Mouse (Mus musculus): Measurements from ENCODE around the gene Mad1l1. TPM values are rescaled to one million over a fixed set of nuclear protein-coding genes. Genes with fewer than 3 reads are reported as not detected.
"Not testable (repeated sequence)": the region's sequence is repeated elsewhere in the genome, so short reads cannot be mapped to it uniquely, and the experiment has no call there.

Gene Mad1l1
- polyA plus RNA-seq, 1 experiment from 2014 or later = 57.9 TPM

- WGBS = 78% methylated on average over 8 of the region's 8 CpGs
- DNase-seq (ENCODE audit: low spot score) = no peak
- H3K27ac ChIP-seq (replicated peaks) = no peak overlapping the region
- no peak overlapping the region for H3K4me3 ChIP-seq
- peaks cover 22% of the 10 kb centered on the region for H3K4me1 ChIP-seq
- peaks cover 75% of the 10 kb centered on the region for H3K27me3 ChIP-seq (ENCODE audit: low read depth, poor library complexity, severe bottlenecking)
- H3K9me3 ChIP-seq (replicated peaks) = no peaks in the 10 kb centered on the region
- 0 out of 2 replicates have a peak, but pooled peaks cover 7% of the 10 kb centered on the region for H3K36me3 ChIP-seq
Observed at GRCm38 (mm10) chr5:140006861-140007260, 314.5 kb downstream of the Mad1l1 start.

GRCm38 (mm10) chr5:140002541-140002940, 318.8 kb downstream of the Mad1l1 start:
- Histone ChIP-seq H3K4me1 (peaks cover 3% of the 10 kb centered on the region), H3K36me3 (0 out of 2 replicates have a peak, but pooled peaks cover 3% of the 10 kb centered on the region), H3K9me3 (replicated peaks) (no peaks in the 10 kb centered on the region), H3K27ac (replicated peaks) (no peak overlapping the region), H3K27me3 (ENCODE audit: low read depth, poor library complexity, severe bottlenecking) (peaks cover 34% of the 10 kb centered on the region), H3K4me3 (no peak overlapping the region)
- no peak for DNase-seq (ENCODE audit: low spot score)
- 64% methylated on average over 3 of the region's 3 CpGs for WGBS

GRCm38 (mm10) chr5:139998916-139999315, 322.4 kb downstream of the Mad1l1 start:
- Histone ChIP-seq H3K27me3 (ENCODE audit: low read depth, poor library complexity, severe bottlenecking) (no peaks in the 10 kb centered on the region), H3K4me3 (no peak overlapping the region), H3K9me3 (replicated peaks) (no peaks in the 10 kb centered on the region), H3K4me1 (0 out of 2 replicates have a peak, but pooled peaks cover 3% of the 10 kb centered on the region), H3K36me3 (no peaks in the 10 kb centered on the region), H3K27ac (replicated peaks) (no peak overlapping the region)
- DNase-seq (ENCODE audit: low spot score) = no peak
- WGBS = 36% methylated on average over 6 of the region's 6 CpGs

- H3K4me1 ChIP-seq; H3K27me3 ChIP-seq (ENCODE audit: low read depth, poor library complexity, severe bottlenecking): not testable (repeated sequence)
- WGBS = 84% methylated on average over 12 of the region's 12 CpGs
Observed at GRCm38 (mm10) chr5:139998321-139998720, 323.0 kb downstream of the Mad1l1 start.

GRCm38 (mm10) chr5:139991531-139991930, 329.8 kb downstream of the Mad1l1 start:
- Histone ChIP-seq H3K4me1 (0 out of 2 replicates have a peak, but pooled peaks cover 3% of the 10 kb centered on the region), H3K9me3 (replicated peaks) (peaks cover 27% of the 10 kb centered on the region), H3K27me3 (ENCODE audit: low read depth, poor library complexity, severe bottlenecking) (no peaks in the 10 kb centered on the region), H3K4me3 (no peak overlapping the region), H3K36me3 (no peaks in the 10 kb centered on the region), H3K27ac (replicated peaks) (no peak overlapping the region)
- no peak for DNase-seq (ENCODE audit: low spot score)
- 86% methylated on average over 3 of the region's 3 CpGs for WGBS

More at GRCm38 (mm10) chr5:139998321-139998720, 323.0 kb downstream of the Mad1l1 start:
- H3K36me3 ChIP-seq; H3K4me3 ChIP-seq; H3K9me3 ChIP-seq (replicated peaks); H3K27ac ChIP-seq (replicated peaks); DNase-seq (ENCODE audit: low spot score): not testable (repeated sequence)

GRCm38 (mm10) chr5:139985073-139985746, 336.1 kb downstream of the Mad1l1 start:
- no peaks in the 10 kb centered on the region for H3K27me3 ChIP-seq (ENCODE audit: low read depth, poor library complexity, severe bottlenecking)
- no peak overlapping the region for H3K27ac ChIP-seq (replicated peaks)
- peaks cover 15% of the 10 kb centered on the region; the same call in 1 of the 2 replicates for H3K9me3 ChIP-seq (replicated peaks)
- 55% methylated on average over 18 of the region's 18 CpGs for WGBS
- H3K36me3 ChIP-seq = no peaks in the 10 kb centered on the region
- H3K4me3 ChIP-seq = no peak overlapping the region
- H3K4me1 ChIP-seq = no peaks in the 10 kb centered on the region
- DNase-seq (ENCODE audit: low spot score) = no peak

- Histone ChIP-seq H3K4me1 (peaks cover 17% of the 10 kb centered on the region), H3K9me3 (replicated peaks) (0 out of 2 replicates have a peak, but pooled peaks cover 3% of the 10 kb centered on the region), H3K36me3 (no peaks in the 10 kb centered on the region), H3K27me3 (ENCODE audit: low read depth, poor library complexity, severe bottlenecking) (no peaks in the 10 kb centered on the region; the same call in 1 of the 2 replicates), H3K4me3 (no peak overlapping the region), H3K27ac (replicated peaks) (no peak overlapping the region)
- no peak for DNase-seq (ENCODE audit: low spot score)
- 97% methylated on average over 1 of the region's 1 CpGs for WGBS
Observed at GRCm38 (mm10) chr5:139981976-139982375, 339.4 kb downstream of the Mad1l1 start.

GRCm38 (mm10) chr5:139979371-139979770, 342.0 kb downstream of the Mad1l1 start:
- H3K27me3 ChIP-seq (ENCODE audit: low read depth, poor library complexity, severe bottlenecking) = peaks cover 3% of the 10 kb centered on the region; the same call in 1 of the 2 replicates

GRCm38 (mm10) chr5:139978525-139979276, 342.7 kb downstream of the Mad1l1 start:
- H3K27me3 ChIP-seq (ENCODE audit: low read depth, poor library complexity, severe bottlenecking) = peaks cover 6% of the 10 kb centered on the region; the same call in 1 of the 2 replicates
- peaks cover 17% of the 10 kb centered on the region for H3K4me1 ChIP-seq
- H3K27ac ChIP-seq (replicated peaks) = no peak overlapping the region
- no peaks in the 10 kb centered on the region for H3K9me3 ChIP-seq (replicated peaks)
- DNase-seq (ENCODE audit: low spot score) = no peak
- 10% methylated on average over 13 of the region's 13 CpGs for WGBS
- no peak overlapping the region for H3K4me3 ChIP-seq
- no peaks in the 10 kb centered on the region for H3K36me3 ChIP-seq

More at GRCm38 (mm10) chr5:139979371-139979770, 342.0 kb downstream of the Mad1l1 start:
- Histone ChIP-seq H3K27ac (replicated peaks) (no peak overlapping the region), H3K36me3 (no peaks in the 10 kb centered on the region), H3K4me1 (peaks cover 17% of the 10 kb centered on the region), H3K9me3 (replicated peaks) (no peaks in the 10 kb centered on the region), H3K4me3 (no peak overlapping the region)
- WGBS = 83% methylated on average over 9 of the region's 9 CpGs
- no peak for DNase-seq (ENCODE audit: low spot score)

- H3K9me3 ChIP-seq (replicated peaks) = no peaks in the 10 kb centered on the region
- H3K4me3 ChIP-seq = no peak overlapping the region
- WGBS = 42% methylated on average over 8 of the region's 8 CpGs
- H3K4me1 ChIP-seq = peaks cover 21% of the 10 kb centered on the region
- H3K27me3 ChIP-seq (ENCODE audit: low read depth, poor library complexity, severe bottlenecking) = peaks cover 18% of the 10 kb centered on the region
- H3K36me3 ChIP-seq = no peaks in the 10 kb centered on the region
- H3K27ac ChIP-seq (replicated peaks) = no peak overlapping the region
- DNase-seq (ENCODE audit: low spot score) = no peak
Observed at GRCm38 (mm10) chr5:139977476-139977875, 343.9 kb downstream of the Mad1l1 start.

GRCm38 (mm10) chr5:139976584-139976983, 344.8 kb downstream of the Mad1l1 start:
- Histone ChIP-seq H3K27ac (replicated peaks) (no peak overlapping the region), H3K4me3 (no peak overlapping the region), H3K27me3 (ENCODE audit: low read depth, poor library complexity, severe bottlenecking) (peaks cover 26% of the 10 kb centered on the region), H3K4me1 (peaks cover 21% of the 10 kb centered on the region), H3K36me3 (no peaks in the 10 kb centered on the region), H3K9me3 (replicated peaks) (no peaks in the 10 kb centered on the region)
- WGBS = 84% methylated on average over 4 of the region's 4 CpGs
- no peak for DNase-seq (ENCODE audit: low spot score)

- 80% methylated on average over 12 of the region's 12 CpGs for WGBS
- H3K4me1 ChIP-seq = 0 out of 2 replicates have a peak, but pooled peaks cover 4% of the 10 kb centered on the region
Observed at GRCm38 (mm10) chr5:139970186-139970631, 351.1 kb downstream of the Mad1l1 start.

More at GRCm38 (mm10) chr5:139970186-139970631, 351.1 kb downstream of the Mad1l1 start:
- Histone ChIP-seq H3K4me3 (no peak overlapping the region), H3K36me3 (no peaks in the 10 kb centered on the region), H3K27ac (replicated peaks) (no peak overlapping the region), H3K9me3 (replicated peaks) (no peaks in the 10 kb centered on the region), H3K27me3 (ENCODE audit: low read depth, poor library complexity, severe bottlenecking) (peaks cover 24% of the 10 kb centered on the region)
- no peak for DNase-seq (ENCODE audit: low spot score)
